Mouse (Mus musculus): ENCODE measurements around the gene Sult2b1. TPM values are rescaled to one million over a fixed set of nuclear protein-coding genes. Genes with fewer than 3 reads are reported as not detected.
A peak's percentile ranks its signal among the peaks of the same experiment; 100 is the strongest.

Gene Sult2b1
- polyA plus RNA-seq, 1 experiment from 2014 or later, result 5.2 TPM

- Histone ChIP-seq H3K9ac (peak overlapping the region; percentile 97), H3K27ac (replicated peaks) (peak overlapping the region; percentile 98), H3K9me3 (no peaks in the 10 kb centered on the region), H3K4me1 (replicated peaks) (peaks cover 43% of the 10 kb centered on the region), H3K4me3 (peak overlapping the region; percentile 83), H3K36me3 (peaks cover 41% of the 10 kb centered on the region), H3K4me2 (peak overlapping the region; percentile 92), H3K27me3 (peaks cover 6% of the 10 kb centered on the region)
- 1% methylated on average over 14 of the region's 14 CpGs for WGBS
- ATAC-seq (ENCODE audit: low read depth), result peak; percentile 37
Measured at GRCm38 (mm10) chr7:45786136-45786578, 1.7 kb upstream of the Sult2b1 start.

- peaks cover 43% of the 10 kb centered on the region for H3K4me1 ChIP-seq (replicated peaks)
- H3K4me3 ChIP-seq, result peak overlapping the region; percentile 83
- H3K9ac ChIP-seq, result peak overlapping the region; percentile 97
- H3K27ac ChIP-seq (replicated peaks), result peak overlapping the region; percentile 98
- WGBS, result 1% methylated on average over 39 of the region's 42 CpGs
- peak overlapping the region; percentile 92 for H3K4me2 ChIP-seq
- peaks cover 35% of the 10 kb centered on the region for H3K36me3 ChIP-seq
- H3K9me3 ChIP-seq, result no peaks in the 10 kb centered on the region
- peaks cover 6% of the 10 kb centered on the region for H3K27me3 ChIP-seq
- peak; percentile 52 for ATAC-seq (ENCODE audit: low read depth)
Measured at GRCm38 (mm10) chr7:45785388-45786135, 1.1 kb upstream of the Sult2b1 start.

GRCm38 (mm10) chr7:45783511-45784091 lies 868 bp downstream of the Sult2b1 start, which contains the start of gene Lmtk3:
Gene Lmtk3 (plus strand): TSS chr7:45783738.
- ATAC-seq (ENCODE audit: low read depth), result peak; percentile 38
- H3K9me3 ChIP-seq, result no peaks in the 10 kb centered on the region
- peak within 1 kb of the TSS; percentile 92 for H3K4me2 ChIP-seq
- H3K36me3 ChIP-seq, result peaks cover 15% of the 10 kb centered on the region
- peak within 1 kb of the TSS; percentile 83 for H3K4me3 ChIP-seq
- peaks cover 52% of the 10 kb centered on the region for H3K4me1 ChIP-seq (replicated peaks)
- H3K27ac ChIP-seq (replicated peaks), result peak within 1 kb of the TSS; percentile 98
- H3K9ac ChIP-seq, result peak within 1 kb of the TSS; percentile 97
- WGBS, result under 1% methylated on average over 38 of the region's 38 CpGs
- peaks cover 6% of the 10 kb centered on the region for H3K27me3 ChIP-seq

DNA sequence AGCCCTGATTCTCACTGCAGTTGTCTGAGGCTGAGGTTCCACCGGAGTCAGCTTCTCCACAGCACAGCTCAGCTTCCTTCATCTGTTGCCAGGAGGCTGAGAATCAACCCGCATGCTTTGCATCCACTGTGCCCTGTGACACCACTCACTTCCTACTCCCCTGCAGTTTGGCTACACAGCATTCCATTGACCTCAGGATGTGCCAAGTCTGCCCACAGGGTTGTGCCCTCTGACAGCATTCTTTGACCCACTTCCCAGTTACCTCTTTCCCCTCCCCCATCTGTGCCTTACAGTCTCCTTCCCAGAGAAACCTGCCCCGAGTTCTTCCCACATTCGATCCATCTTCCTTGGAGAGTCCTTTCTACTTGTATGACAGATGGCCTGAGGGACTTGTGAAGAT lies 2.2 kb downstream of the Sult2b1 start:
- no peak overlapping the region for H3K9ac ChIP-seq
- H3K4me3 ChIP-seq, result no peak overlapping the region
- ATAC-seq (ENCODE audit: low read depth), result no peak
- H3K9me3 ChIP-seq, result no peaks in the 10 kb centered on the region
- H3K4me1 ChIP-seq (replicated peaks), result peaks cover 39% of the 10 kb centered on the region
- no peak overlapping the region for H3K27ac ChIP-seq (replicated peaks)
- H3K27me3 ChIP-seq, result peaks cover 10% of the 10 kb centered on the region
- H3K36me3 ChIP-seq, result peaks cover 2% of the 10 kb centered on the region; the same call in 1 of the 2 replicates
- no peak overlapping the region for H3K4me2 ChIP-seq
- 77% methylated on average over 4 of the region's 4 CpGs for WGBS

GRCm38 (mm10) chr7:45779081-45779641 lies 5.3 kb downstream of the Sult2b1 start:
- no peak for ATAC-seq (ENCODE audit: low read depth)
- Histone ChIP-seq H3K27ac (replicated peaks) (no peak overlapping the region), H3K4me2 (peak overlapping the region; percentile 24), H3K4me3 (no peak overlapping the region), H3K4me1 (replicated peaks) (peaks cover 17% of the 10 kb centered on the region), H3K36me3 (no peaks in the 10 kb centered on the region), H3K27me3 (peaks cover 14% of the 10 kb centered on the region), H3K9ac (peak overlapping the region; percentile 22; the same call in 1 of the 2 replicates), H3K9me3 (no peaks in the 10 kb centered on the region)
- WGBS, result 23% methylated on average over 22 of the region's 22 CpGs

DNA sequence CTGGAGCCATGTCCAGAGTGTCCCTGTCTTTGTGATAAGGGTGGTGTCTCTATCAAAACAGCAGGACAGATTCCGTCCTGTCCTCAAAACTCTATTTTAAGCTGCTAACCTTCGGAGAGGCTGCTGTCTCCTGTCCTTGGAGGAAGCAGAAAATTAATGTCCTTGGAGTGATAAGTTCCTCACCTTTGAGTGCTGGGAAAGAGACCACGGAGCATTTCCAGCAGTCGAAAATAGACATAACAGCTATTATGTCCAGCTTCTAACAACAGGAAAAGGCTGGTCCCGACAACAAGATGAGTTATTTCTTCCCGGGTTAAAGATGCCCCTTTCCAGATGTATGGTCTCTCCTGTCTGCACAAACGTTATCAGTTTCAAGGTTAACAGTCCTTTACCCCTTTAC lies 9.2 kb downstream of the Sult2b1 start:
- Histone ChIP-seq H3K36me3 (no peaks in the 10 kb centered on the region), H3K27ac (replicated peaks) (no peak overlapping the region), H3K9ac (no peak overlapping the region), H3K4me1 (replicated peaks) (peaks cover 8% of the 10 kb centered on the region; the same call in 1 of the 2 replicates), H3K4me2 (no peak overlapping the region), H3K9me3 (no peaks in the 10 kb centered on the region), H3K27me3 (peaks cover 21% of the 10 kb centered on the region; the same call in 1 of the 2 replicates), H3K4me3 (no peak overlapping the region)
- 83% methylated on average over 7 of the region's 7 CpGs for WGBS
- ATAC-seq (ENCODE audit: low read depth), result no peak

DNA sequence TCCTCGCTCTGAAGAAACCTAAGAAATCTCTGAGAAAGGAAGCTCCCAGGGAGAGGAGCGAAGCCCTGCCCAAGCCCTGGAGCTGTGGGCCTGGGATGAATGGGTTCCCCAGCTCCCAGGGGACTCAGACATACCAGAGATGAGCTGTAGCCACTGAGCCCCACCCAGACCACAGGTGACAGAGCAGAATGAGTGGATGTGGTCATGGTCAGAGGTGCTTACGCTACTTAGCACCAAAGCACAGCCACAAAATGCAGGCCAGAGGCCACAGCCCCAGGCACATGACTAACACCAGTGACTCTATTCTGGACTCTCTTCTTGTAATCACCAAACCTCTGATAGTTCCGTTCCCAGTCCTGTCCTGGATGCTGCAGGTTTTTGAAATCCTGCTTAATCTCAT lies 13.4 kb downstream of the Sult2b1 start:
- WGBS, result 71% methylated on average over 4 of the region's 4 CpGs
- ATAC-seq (ENCODE audit: low read depth), result no peak
- H3K36me3 ChIP-seq, result no peaks in the 10 kb centered on the region
- no peak overlapping the region for H3K4me3 ChIP-seq
- no peak overlapping the region for H3K27ac ChIP-seq (replicated peaks)
- H3K9me3 ChIP-seq, result no peaks in the 10 kb centered on the region
- peaks cover 17% of the 10 kb centered on the region; the same call in 1 of the 2 replicates for H3K27me3 ChIP-seq
- H3K9ac ChIP-seq, result no peak overlapping the region
- no peak overlapping the region for H3K4me2 ChIP-seq
- no peaks in the 10 kb centered on the region for H3K4me1 ChIP-seq (replicated peaks)

DNA sequence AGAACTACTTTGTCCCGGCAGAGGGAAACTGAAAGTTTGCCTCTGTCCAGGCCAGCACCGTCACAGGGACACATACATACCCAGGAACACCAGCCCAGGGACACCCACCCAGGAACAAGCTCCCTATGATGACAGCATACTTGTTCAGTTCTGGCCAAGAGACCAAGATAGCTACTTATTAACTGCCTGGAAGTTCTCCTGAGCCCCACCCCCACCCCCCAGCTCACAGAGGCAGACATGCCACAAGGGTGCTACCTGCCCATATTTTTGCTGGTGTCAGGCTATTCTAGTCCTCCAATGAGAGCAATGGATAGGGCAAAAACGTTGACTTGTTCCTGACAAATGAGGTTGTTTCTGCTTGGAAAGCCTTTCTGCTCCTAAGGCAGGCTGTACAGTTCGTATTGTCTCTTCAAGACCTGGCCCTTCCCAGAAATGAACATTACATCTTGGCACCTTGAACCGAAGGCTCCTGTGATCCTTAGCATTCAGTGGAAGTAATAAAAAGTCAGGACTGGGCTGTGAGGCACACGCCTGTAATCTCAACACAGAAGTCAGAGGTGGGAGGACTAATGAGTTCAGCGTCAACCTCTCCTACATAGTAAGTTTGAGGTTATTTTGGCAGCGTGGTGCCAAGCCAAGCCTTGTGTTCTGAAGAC lies 13.9 kb downstream of the Sult2b1 start:
- H3K9me3 ChIP-seq, result no peaks in the 10 kb centered on the region
- H3K4me3 ChIP-seq, result no peak overlapping the region
- no peak overlapping the region for H3K9ac ChIP-seq
- no peaks in the 10 kb centered on the region for H3K36me3 ChIP-seq
- 77% methylated on average over 8 of the region's 8 CpGs for WGBS
- no peaks in the 10 kb centered on the region for H3K4me1 ChIP-seq (replicated peaks)
- no peak overlapping the region for H3K4me2 ChIP-seq
- no peak for ATAC-seq (ENCODE audit: low read depth)
- H3K27me3 ChIP-seq, result peaks cover 17% of the 10 kb centered on the region; the same call in 1 of the 2 replicates
- no peak overlapping the region for H3K27ac ChIP-seq (replicated peaks)

DNA sequence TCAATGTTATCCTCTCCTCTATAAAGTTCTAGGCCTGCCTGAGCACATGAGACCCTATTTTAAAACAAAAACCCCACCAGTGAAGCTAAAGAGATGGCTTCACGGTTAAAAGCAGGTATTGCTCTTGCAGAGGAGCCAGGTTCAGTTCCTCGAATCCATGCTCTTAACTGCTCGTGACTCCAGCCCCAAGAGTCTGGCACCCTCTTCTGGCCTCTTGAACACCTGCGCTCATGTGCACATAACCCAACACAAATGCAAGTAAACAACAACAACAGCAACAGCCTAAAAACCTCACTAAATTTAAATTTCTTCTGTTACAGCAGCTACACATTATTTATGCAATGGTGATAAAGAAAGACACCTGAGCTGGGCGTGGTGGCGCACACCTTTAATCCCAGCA lies 17.0 kb downstream of the Sult2b1 start:
- 96% methylated on average over 6 of the region's 6 CpGs for WGBS
- ATAC-seq (ENCODE audit: low read depth), result no peak
- Histone ChIP-seq H3K36me3 (no peaks in the 10 kb centered on the region), H3K27ac (replicated peaks) (no peak overlapping the region), H3K4me2 (no peak overlapping the region), H3K4me3 (no peak overlapping the region), H3K9me3 (no peaks in the 10 kb centered on the region), H3K9ac (no peak overlapping the region), H3K4me1 (replicated peaks) (no peaks in the 10 kb centered on the region), H3K27me3 (no peaks in the 10 kb centered on the region)

DNA sequence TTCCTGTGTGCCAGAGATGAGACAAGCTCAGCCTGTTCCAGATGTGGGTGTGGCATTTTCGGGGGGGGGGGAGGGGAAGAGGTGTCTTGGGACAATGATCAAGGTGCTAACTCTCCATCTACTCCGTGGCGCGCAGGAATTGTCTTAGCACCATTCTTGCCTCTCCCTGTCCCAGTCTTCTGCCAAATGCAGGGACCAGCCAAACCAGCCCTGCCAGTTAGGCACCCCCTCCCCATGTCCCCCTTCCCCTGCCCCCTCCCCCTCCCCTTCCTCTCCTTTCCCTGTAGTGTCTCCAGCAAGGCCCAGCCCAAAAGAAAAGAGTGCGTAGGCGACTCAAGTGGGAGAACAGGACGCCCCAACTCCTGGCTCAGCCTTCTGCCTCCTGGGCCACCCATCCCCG lies 17.7 kb downstream of the Sult2b1 start:
- Histone ChIP-seq H3K4me2 (no peak overlapping the region), H3K9ac (no peak overlapping the region), H3K36me3 (no peaks in the 10 kb centered on the region), H3K4me1 (replicated peaks) (no peaks in the 10 kb centered on the region), H3K4me3 (no peak overlapping the region), H3K27ac (replicated peaks) (no peak overlapping the region), H3K27me3 (no peaks in the 10 kb centered on the region), H3K9me3 (no peaks in the 10 kb centered on the region)
- no peak for ATAC-seq (ENCODE audit: low read depth)
- WGBS, result 63% methylated on average over 8 of the region's 8 CpGs

- WGBS, result 67% methylated on average over 8 of the region's 8 CpGs
- Histone ChIP-seq H3K9me3 (no peaks in the 10 kb centered on the region), H3K4me3 (no peak overlapping the region), H3K4me2 (no peak overlapping the region), H3K27me3 (0 out of 2 replicates have a peak, but pooled peaks cover 2% of the 10 kb centered on the region), H3K36me3 (no peaks in the 10 kb centered on the region), H3K9ac (no peak overlapping the region), H3K27ac (replicated peaks) (no peak overlapping the region), H3K4me1 (replicated peaks) (no peaks in the 10 kb centered on the region)
- no peak for ATAC-seq (ENCODE audit: low read depth)
Measured at GRCm38 (mm10) chr7:45765995-45766394, 18.5 kb downstream of the Sult2b1 start.

DNA sequence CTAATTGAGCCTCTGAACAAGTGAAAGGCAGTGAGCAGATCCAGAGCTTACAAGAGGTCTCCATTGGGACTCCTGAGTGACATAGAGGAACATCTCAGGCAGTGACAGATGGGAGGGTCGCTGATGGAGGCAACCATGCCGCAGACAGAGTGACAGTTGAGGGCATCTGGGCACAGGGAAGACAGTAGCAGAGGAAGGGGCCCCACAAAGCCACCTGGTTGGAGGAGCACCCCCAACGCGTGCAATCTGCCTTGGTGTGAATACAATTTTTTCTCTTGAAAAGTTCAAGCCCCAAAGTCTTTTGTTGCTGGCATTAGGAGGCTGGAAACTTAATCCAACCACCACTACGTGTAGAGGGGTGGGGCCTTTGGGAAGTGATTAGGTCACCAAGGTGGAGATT lies 24.3 kb downstream of the Sult2b1 start:
- 68% methylated on average over 5 of the region's 5 CpGs for WGBS
- Histone ChIP-seq H3K36me3 (no peaks in the 10 kb centered on the region), H3K27me3 (peaks cover 38% of the 10 kb centered on the region), H3K4me3 (no peak overlapping the region), H3K4me2 (no peak overlapping the region), H3K4me1 (replicated peaks) (peaks cover 6% of the 10 kb centered on the region), H3K9me3 (no peaks in the 10 kb centered on the region), H3K9ac (no peak overlapping the region), H3K27ac (replicated peaks) (no peak overlapping the region)
- ATAC-seq (ENCODE audit: low read depth), result no peak

Data from neural tube, embryonic 13.5 days (tissue).